Mouse (Mus musculus) heart, adult 2 months (tissue): ENCODE results near the gene G430095P16Rik. TPM values are rescaled to one million over a fixed set of nuclear protein-coding genes. Genes with fewer than 3 reads are reported as not detected.
A peak's percentile ranks its signal among the peaks of the same experiment; 100 is the strongest.

ENCODE experiments used
- DNase-seq, 2 experiments: peaks; one replicate each; pipeline ENCODE4 v3.0.0; 2021
- H3K27ac ChIP-seq: fragments of 200-600 bp; 2 replicates; pipeline ENCODE4 v1.8.1; 2022
- H3K27me3 ChIP-seq: fragments of 200-500 bp; 2 replicates; pipeline ENCODE4 v1.6.1; 2012; ENCODE audit warnings: mild to moderate bottlenecking, low read length, inconsistent platforms, mixed read lengths; ENCODE audit not compliant: control insufficient read depth, insufficient read depth
- H3K36me3 ChIP-seq: fragments of 200-500 bp; 2 replicates; pipeline ENCODE4 v1.6.1; 2012; ENCODE audit warnings: low read length, inconsistent platforms; ENCODE audit not compliant: control insufficient read depth, insufficient read depth
- H3K4me1 ChIP-seq: fragments of 200-500 bp; 2 replicates; pipeline ENCODE4 v1.6.1; 2011; ENCODE audit warnings: low read length; ENCODE audit not compliant: control insufficient read depth, insufficient read depth
- H3K4me3 ChIP-seq: fragments of 200-600 bp; 2 replicates; pipeline ENCODE4 v1.8.1; 2022
- H3K79me2 ChIP-seq: fragments of 200-500 bp; replicated peaks from 2 replicates; pipeline ENCODE4 v1.6.1; 2012; ENCODE audit warnings: mild to moderate bottlenecking, inconsistent platforms, low read length, moderate library complexity, mixed read lengths; ENCODE audit not compliant: control insufficient read depth, insufficient read depth
- H3K9ac ChIP-seq: fragments of 200-500 bp; 2 replicates; pipeline ENCODE4 v1.6.1; 2012; ENCODE audit warnings: low read depth, mild to moderate bottlenecking, control low read depth, inconsistent platforms, low read length, mixed read lengths
- CTCF ChIP-seq: fragments of 200-600 bp; IDR thresholded peaks from 2 replicates; pipeline ENCODE4 v1.8.1; 2022; ENCODE audit warnings: antibody characterized with exemption, mild to moderate bottlenecking, moderate library complexity
- EP300 ChIP-seq: fragments of 200-500 bp; IDR thresholded peaks from 2 replicates; pipeline ENCODE4 v1.6.1; 2011; ENCODE audit warnings: low read depth, low read length, control low read depth; ENCODE audit not compliant: insufficient read depth
- POLR2A ChIP-seq: fragments of 200-500 bp; IDR thresholded peaks from 2 replicates; pipeline ENCODE4 v1.6.1; 2011; ENCODE audit warnings: mild to moderate bottlenecking, low read depth, low read length, control low read depth; ENCODE audit not compliant: insufficient read depth
- WGBS: fragments of 180-500 bp; shearing (Covaris S2); methylation state at CpG from one replicate; pipeline ENCODE4 v1.1.7; 2018; 5-methylcytosine and 5-hydroxymethylcytosine counted together
- intact Hi-C: fragments of 180-260 bp; cut with DNase I; formaldehyde crosslinking; loops from one replicate; pipeline ENCODE4 v1.15.1; 2025
- polyA plus RNA-seq: library from polyadenylated mRNA; depleted of rRNA; stranded (reverse); fragments of >200 nt; gene quantifications from 2 replicates; pipeline ENCODE4 v1.2.3, GENCODE M21; 2012
- total RNA-seq, 2 experiments: library from RNA; stranded (reverse); gene quantifications; 2 replicates each; pipeline ENCODE4 v1.2.3; 2021

G430095P16Rik gene
- total and polyA plus RNA-seq, 3 experiments, result 0.55 to 0.70 TPM; not detected in 1

DNA sequence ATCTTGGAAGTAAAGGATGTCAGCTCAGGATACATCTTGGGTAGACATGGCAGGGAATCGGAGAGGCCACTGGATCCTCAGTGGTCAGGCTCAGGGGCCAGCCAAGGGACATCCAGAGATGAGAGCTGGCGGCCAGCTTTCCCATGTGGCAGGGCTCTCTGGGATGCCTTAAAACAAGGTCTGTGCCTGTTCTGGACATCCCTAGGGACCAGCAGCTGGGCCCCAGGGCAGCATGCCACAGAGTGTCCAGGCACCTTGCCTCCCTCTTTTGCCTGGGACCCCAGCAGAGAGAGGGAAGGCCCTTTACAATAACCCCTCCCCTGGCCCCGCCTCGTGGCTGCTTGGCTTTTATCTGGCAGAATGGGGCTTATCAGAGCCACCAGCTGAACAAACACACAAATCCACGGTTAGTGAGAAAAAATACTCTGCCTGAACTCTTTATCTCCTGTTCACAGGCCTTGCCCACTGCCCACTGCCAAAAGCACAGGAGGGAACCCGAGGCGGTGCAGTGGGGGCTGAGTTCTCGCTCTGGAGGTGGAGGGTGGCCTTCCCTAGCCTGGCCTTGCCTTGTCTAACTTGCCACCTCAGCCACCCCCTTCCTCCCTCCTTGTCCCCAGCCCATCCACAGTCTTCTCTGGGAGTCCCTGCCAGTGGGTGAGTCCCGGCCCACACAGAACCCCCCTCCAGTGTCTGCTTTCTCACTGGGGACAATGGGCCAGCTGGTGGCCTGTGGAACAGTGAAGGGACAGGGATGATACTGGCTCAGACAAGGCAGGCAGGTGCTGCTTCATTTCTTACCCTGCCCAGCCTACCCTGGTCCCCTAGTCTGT lies 7.9 kb downstream of the G430095P16Rik start:
- Histone ChIP-seq H3K79me2 (no peaks in the 10 kb centered on the region), H3K27me3 (no peaks in the 10 kb centered on the region), H3K4me1 (peaks cover 54% of the 10 kb centered on the region), H3K36me3 (peaks cover 11% of the 10 kb centered on the region), H3K4me3 (no peak overlapping the region; the same call in 1 of the 2 replicates), H3K9ac (peak overlapping the region; percentile 15), H3K27ac (peak overlapping the region; percentile 85)
- TF ChIP-seq CTCF, result no peak
- TF ChIP-seq EP300, result peak; percentile 19; the same call in 1 of the 2 replicates
- no peak for TF ChIP-seq POLR2A
- peak; percentile 78 to 81 for DNase-seq
- WGBS, result 37% methylated on average over 9 of the region's 9 CpGs
- intact Hi-C loops, result no loop called here

DNA sequence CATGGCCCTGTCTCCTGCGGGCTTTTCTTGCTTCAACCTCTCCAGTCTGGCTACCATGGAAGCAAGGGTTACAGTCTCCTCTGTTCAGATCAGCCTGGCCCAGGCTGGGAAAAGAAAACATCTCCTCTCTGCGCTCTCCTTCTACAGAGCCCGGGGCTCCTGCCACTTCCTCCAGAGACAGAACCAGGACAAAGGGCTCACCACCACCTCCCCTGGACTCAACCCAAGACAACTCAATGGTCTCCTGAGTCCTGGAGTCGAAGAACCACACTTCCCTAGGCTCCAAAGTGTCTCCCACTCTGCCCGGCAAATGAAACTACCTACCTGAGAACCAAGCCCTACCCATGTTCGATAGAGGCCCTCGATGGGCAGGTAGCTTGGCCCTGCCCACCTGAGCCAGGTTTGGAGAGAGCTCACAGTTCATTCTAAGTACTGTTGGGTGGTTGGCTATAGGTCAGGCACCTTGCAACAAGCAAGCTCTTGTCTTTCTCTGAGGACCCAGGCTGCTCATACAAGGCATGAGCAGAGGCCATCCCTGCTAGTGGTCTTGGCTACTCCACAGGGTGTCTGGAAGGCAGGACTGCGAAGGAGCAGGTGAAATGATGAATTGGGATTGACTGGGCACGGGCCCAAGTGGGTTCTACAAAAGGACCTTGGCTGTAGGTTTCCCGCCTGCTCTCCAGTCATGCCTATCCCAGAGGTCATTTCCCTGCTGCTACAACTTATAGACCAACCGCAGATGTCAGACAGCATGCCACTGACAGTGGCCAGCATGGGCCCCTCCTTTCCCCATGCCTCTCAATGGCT lies 8.8 kb downstream of the G430095P16Rik start:
- H3K27me3 ChIP-seq, result no peaks in the 10 kb centered on the region
- intact Hi-C loops, result no loop called here
- H3K79me2 ChIP-seq, result no peaks in the 10 kb centered on the region
- no peak for TF ChIP-seq POLR2A
- H3K36me3 ChIP-seq, result peaks cover 10% of the 10 kb centered on the region
- WGBS, result 48% methylated on average over 11 of the region's 11 CpGs
- H3K9ac ChIP-seq, result peak overlapping the region; percentile 15
- H3K27ac ChIP-seq, result peak overlapping the region; percentile 85
- DNase-seq, result no peak
- peaks cover 51% of the 10 kb centered on the region for H3K4me1 ChIP-seq
- no peak overlapping the region; the same call in 1 of the 2 replicates for H3K4me3 ChIP-seq

GRCm38 (mm10) chr8:84732545-84732944 lies 9.7 kb downstream of the G430095P16Rik start:
- TF ChIP-seq CTCF (no peak), EP300 (no peak), POLR2A (no peak)
- no peak for DNase-seq
- 34% methylated on average over 5 of the region's 5 CpGs for WGBS

DNA sequence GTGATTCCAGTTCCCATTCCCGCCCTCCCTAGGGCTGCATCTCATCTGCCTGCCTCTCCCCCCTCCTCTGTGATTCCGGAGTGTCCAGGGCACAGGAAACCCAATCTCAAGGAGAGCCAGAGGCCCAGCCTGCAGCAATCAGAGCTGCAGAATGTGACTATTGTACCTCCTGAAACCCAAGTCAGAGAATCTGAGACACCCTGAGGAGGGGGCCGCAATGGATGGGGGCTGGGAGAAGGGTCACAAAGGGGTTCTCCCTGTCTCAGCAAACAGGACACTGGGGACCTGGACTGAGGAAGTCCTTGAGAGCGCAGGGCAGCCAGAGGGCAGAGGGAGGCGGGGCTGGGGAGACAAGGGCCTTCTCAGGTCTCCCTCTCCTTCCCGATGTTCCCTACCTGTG lies 10.2 kb downstream of the G430095P16Rik start:
- Histone ChIP-seq H3K9ac (peak overlapping the region; percentile 27), H3K36me3 (peaks cover 10% of the 10 kb centered on the region), H3K79me2 (no peaks in the 10 kb centered on the region; the same call in 1 of the 2 replicates), H3K27me3 (no peaks in the 10 kb centered on the region), H3K27ac (peak overlapping the region; percentile 89), H3K4me3 (no peak overlapping the region), H3K4me1 (peaks cover 53% of the 10 kb centered on the region)
- 26% methylated on average over 6 of the region's 6 CpGs for WGBS
- TF ChIP-seq CTCF (no peak), POLR2A (no peak), EP300 (no peak)
- intact Hi-C loops, result no loop called here
- DNase-seq, result no peak

More at GRCm38 (mm10) chr8:84732545-84732944, 9.7 kb downstream of the G430095P16Rik start:
- Histone ChIP-seq H3K27ac (peak overlapping the region; percentile 89), H3K27me3 (no peaks in the 10 kb centered on the region), H3K79me2 (no peaks in the 10 kb centered on the region), H3K4me1 (peaks cover 51% of the 10 kb centered on the region), H3K36me3 (peaks cover 10% of the 10 kb centered on the region), H3K9ac (no peak overlapping the region), H3K4me3 (no peak overlapping the region)
- intact Hi-C loops, result no loop called here

DNA sequence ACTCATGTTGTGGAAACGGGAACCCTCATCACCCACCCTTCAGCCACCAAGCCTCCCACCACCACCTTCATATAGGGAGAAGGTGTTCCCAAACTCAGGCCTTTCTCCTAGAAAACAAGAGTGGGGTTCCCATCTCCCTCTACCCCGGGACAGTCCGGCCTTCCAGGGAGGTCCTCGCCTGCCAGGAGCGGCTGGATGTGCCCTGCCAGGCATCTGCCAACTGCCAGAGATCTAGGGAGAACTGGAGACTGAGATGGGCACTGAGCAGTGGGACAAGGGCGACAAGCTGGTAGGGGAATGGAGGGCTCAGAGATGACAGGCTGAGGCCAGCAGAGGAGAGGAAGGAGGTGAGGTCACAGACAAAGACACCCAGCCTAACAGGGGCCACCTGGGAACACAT lies 11.2 kb downstream of the G430095P16Rik start:
- no peaks in the 10 kb centered on the region for H3K27me3 ChIP-seq
- 65% methylated on average over 6 of the region's 6 CpGs for WGBS
- H3K4me3 ChIP-seq, result no peak overlapping the region
- H3K36me3 ChIP-seq, result peaks cover 10% of the 10 kb centered on the region
- TF ChIP-seq CTCF (no peak), POLR2A (no peak), EP300 (no peak)
- intact Hi-C loops, result no loop called here
- peak overlapping the region; percentile 89 for H3K27ac ChIP-seq
- no peak for DNase-seq
- H3K4me1 ChIP-seq, result peaks cover 60% of the 10 kb centered on the region
- H3K9ac ChIP-seq, result no peak overlapping the region
- no peaks in the 10 kb centered on the region; the same call in 1 of the 2 replicates for H3K79me2 ChIP-seq
